Mouse (Mus musculus) c-Kit-positive CD71-positive TER-119-negative erythroid progenitor cells, embryonic 14.5 days (primary cell): Measurements from ENCODE around the gene Txlng.

Source experiments
- DNase-seq: peaks from one replicate; pipeline ENCODE4 v3.0.0-alpha.2; 2013; ENCODE audit warnings: low read depth

Txlng gene

GRCm38 (mm10) chrX:162760115-162760942 lies 68.9 kb downstream of the Txlng start, which contains the start of gene Rbbp7:
Rbbp7 (plus strand) TSS chrX:162760402.
- peak; percentile 70 for DNase-seq

- DNase-seq = no peak
These were observed 69.8 kb downstream of the Txlng start for GRCm38 (mm10) chrX:162759251-162760114.

GRCm38 (mm10) chrX:162756058-162756457 lies 73.2 kb downstream of the Txlng start:
- DNase-seq = no peak

- no peak for DNase-seq
These were observed 74.9 kb downstream of the Txlng start for GRCm38 (mm10) chrX:162754314-162754713.

- no peak for DNase-seq
These were observed 76.8 kb downstream of the Txlng start for GRCm38 (mm10) chrX:162752418-162752817.

GRCm38 (mm10) chrX:162748696-162749420 lies 80.4 kb downstream of the Txlng start:
- no peak for DNase-seq

GRCm38 (mm10) chrX:162736140-162736659 lies 93.1 kb downstream of the Txlng start:
- DNase-seq = no peak

- peak; percentile 53 for DNase-seq
These were observed 94.0 kb downstream of the Txlng start for GRCm38 (mm10) chrX:162734997-162735929.

GRCm38 (mm10) chrX:162730031-162730430 lies 99.2 kb downstream of the Txlng start:
- no peak for DNase-seq
